Mouse (Mus musculus) intestine, embryonic 16.5 days (tissue): ENCODE measurements at regions not wholly inside any gene's neighbourhood (a gene's known extent, or its start where the extent isn't known, plus 50 kb on each side); places are given as distances from the start of the nearest gene placed in this dataset.
A peak's percentile ranks its signal among the peaks of the same experiment; 100 is the strongest.

Experiments
- ATAC-seq: fragments of 200-750 bp; cut with Nextera tagmentation; 2 replicates; pipeline ENCODE4 v1.8.0; 2017; ENCODE audit warnings: moderate TSS enrichment, moderate library complexity
- H3K27ac ChIP-seq: fragments of 300-500 bp; sonication (generic); 2 replicates; pipeline ENCODE4 v1.5.1; 2014; ENCODE audit warnings: mild to moderate bottlenecking, low read length
- H3K27me3 ChIP-seq: fragments of 300-500 bp; sonication (generic); replicated peaks from 2 replicates; pipeline ENCODE4 v1.6.1; 2014; ENCODE audit warnings: low read length, control low read depth, mixed read lengths; ENCODE audit not compliant: control insufficient read depth, insufficient read depth
- H3K36me3 ChIP-seq: fragments of 300-500 bp; sonication (generic); 2 replicates; pipeline ENCODE4 v1.6.1; 2014; ENCODE audit warnings: low read length, control low read depth; ENCODE audit not compliant: control insufficient read depth, insufficient read depth
- H3K4me1 ChIP-seq: fragments of 300-500 bp; sonication (generic); 2 replicates; pipeline ENCODE4 v1.6.1; 2014; ENCODE audit warnings: low read length, control low read depth, mixed read lengths; ENCODE audit not compliant: control insufficient read depth, insufficient read depth
- H3K4me2 ChIP-seq: fragments of 300-500 bp; sonication (generic); 2 replicates; pipeline ENCODE4 v1.6.1; 2014; ENCODE audit warnings: low read depth, low read length, control low read depth
- H3K4me3 ChIP-seq: fragments of 300-500 bp; sonication (generic); 2 replicates; pipeline ENCODE4 v1.5.1; 2014; ENCODE audit warnings: mild to moderate bottlenecking, low read length
- H3K9ac ChIP-seq: fragments of 300-500 bp; sonication (generic); 2 replicates; pipeline ENCODE4 v1.6.1; 2014; ENCODE audit warnings: low read depth, low read length
- H3K9me3 ChIP-seq: fragments of 300-500 bp; sonication (generic); 2 replicates; pipeline ENCODE4 v1.6.1; 2016; ENCODE audit warnings: low read length, control low read depth; ENCODE audit not compliant: control insufficient read depth
- WGBS: fragments of 180-500 bp; shearing (Covaris S2); extraction: QIAGEN DNeasy Blood & Tissue Kit; methylation state at CpG from one replicate; pipeline ENCODE4 v1.1.7; 2014; 5-methylcytosine and 5-hydroxymethylcytosine counted together

GRCm38 (mm10) chr9:79146004-79146403 lies 530.7 kb downstream of the Cd109 start:
- no peaks in the 10 kb centered on the region for H3K27me3 ChIP-seq
- no peak overlapping the region for H3K4me3 ChIP-seq
- no peak overlapping the region for H3K27ac ChIP-seq
- H3K4me1 ChIP-seq, result no peaks in the 10 kb centered on the region
- H3K9me3 ChIP-seq, result no peaks in the 10 kb centered on the region
- no peak overlapping the region for H3K4me2 ChIP-seq
- 74% methylated on average over 3 of the region's 3 CpGs for WGBS
- no peak overlapping the region for H3K9ac ChIP-seq
- H3K36me3 ChIP-seq, result no peaks in the 10 kb centered on the region
- no peak for ATAC-seq

DNA sequence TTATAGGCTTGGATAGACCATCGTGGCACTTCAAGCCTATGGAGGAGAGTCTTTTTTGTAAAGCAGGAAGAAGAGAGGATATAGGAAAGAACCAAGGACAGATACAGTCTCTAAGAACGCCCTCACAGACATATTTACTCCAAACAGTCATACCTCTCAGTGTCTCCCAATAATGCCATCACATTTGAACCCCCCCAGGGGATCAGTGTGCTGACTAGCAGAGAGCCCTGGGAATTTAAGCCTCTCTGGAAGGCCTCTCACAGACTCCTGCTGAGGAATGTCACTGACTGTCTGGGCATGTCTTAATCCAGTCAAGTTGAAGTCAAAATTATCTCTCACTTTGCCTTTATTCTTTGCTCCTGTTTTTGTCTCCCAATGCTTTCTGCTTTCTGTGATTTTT lies 550.2 kb downstream of the Cd109 start:
- H3K9ac ChIP-seq, result no peak overlapping the region
- 61% methylated on average over 2 of the region's 2 CpGs for WGBS
- H3K36me3 ChIP-seq, result no peaks in the 10 kb centered on the region
- H3K4me1 ChIP-seq, result no peaks in the 10 kb centered on the region
- no peaks in the 10 kb centered on the region for H3K9me3 ChIP-seq
- no peaks in the 10 kb centered on the region for H3K27me3 ChIP-seq
- no peak overlapping the region for H3K4me2 ChIP-seq
- ATAC-seq, result no peak
- H3K4me3 ChIP-seq, result no peak overlapping the region
- no peak overlapping the region for H3K27ac ChIP-seq

DNA sequence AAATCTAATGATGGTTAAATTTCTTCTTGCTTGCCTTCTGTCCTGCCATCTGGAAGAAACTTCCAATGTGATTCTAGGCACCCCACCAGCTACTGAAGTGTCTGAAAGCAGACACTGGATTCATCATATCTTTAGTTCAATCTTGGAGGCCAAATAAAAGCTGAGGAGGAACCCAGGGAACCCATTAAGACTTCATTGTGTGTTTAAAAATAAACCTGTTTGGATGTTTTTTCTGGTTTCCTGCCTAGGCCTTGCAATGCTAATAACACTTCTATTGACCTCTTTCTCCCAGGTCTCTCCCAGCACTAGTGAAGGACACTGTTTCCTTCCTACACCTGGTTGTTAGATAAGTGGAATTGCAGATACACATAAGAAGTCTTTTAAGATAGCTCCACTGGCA lies 545.6 kb downstream of the Col12a1 start:
- H3K4me3 ChIP-seq, result no peak overlapping the region
- H3K27ac ChIP-seq, result no peak overlapping the region
- no peak overlapping the region for H3K4me2 ChIP-seq
- no peaks in the 10 kb centered on the region for H3K4me1 ChIP-seq
- no peak overlapping the region for H3K9ac ChIP-seq
- H3K9me3 ChIP-seq, result no peaks in the 10 kb centered on the region
- no peaks in the 10 kb centered on the region for H3K27me3 ChIP-seq
- H3K36me3 ChIP-seq, result no peaks in the 10 kb centered on the region
- ATAC-seq, result no peak

DNA sequence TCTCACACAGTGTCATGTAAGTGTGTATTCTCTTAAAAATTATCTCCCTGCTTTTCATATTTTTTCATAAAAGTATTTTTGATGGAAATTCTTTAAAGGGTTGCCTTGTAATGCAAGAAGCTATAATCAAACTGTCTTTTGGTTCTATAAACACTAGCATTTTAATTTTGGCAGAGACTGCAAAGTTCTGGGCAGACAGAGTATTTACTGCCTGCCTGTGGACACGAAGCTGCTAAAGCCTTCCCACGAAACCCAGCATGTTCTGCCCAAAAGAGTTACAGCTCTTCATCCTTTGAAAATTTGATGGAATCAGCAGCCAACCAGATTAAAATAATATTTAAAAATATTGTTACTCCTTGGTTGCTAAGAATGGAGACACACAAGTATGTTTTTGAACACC lies 538.7 kb downstream of the Col12a1 start:
- no peaks in the 10 kb centered on the region for H3K9me3 ChIP-seq
- H3K9ac ChIP-seq, result no peak overlapping the region
- H3K27me3 ChIP-seq, result no peaks in the 10 kb centered on the region
- 54% methylated on average over 2 of the region's 2 CpGs for WGBS
- H3K36me3 ChIP-seq, result no peaks in the 10 kb centered on the region
- H3K27ac ChIP-seq, result no peak overlapping the region
- H3K4me2 ChIP-seq, result no peak overlapping the region
- H3K4me1 ChIP-seq, result no peaks in the 10 kb centered on the region
- ATAC-seq, result no peak
- no peak overlapping the region for H3K4me3 ChIP-seq

- WGBS, result 89% methylated on average over 2 of the region's 2 CpGs
- ATAC-seq, result no peak
- H3K4me2 ChIP-seq, result no peak overlapping the region
Measured at GRCm38 (mm10) chr9:79195420-79195819, 523.2 kb downstream of the Col12a1 start.

DNA sequence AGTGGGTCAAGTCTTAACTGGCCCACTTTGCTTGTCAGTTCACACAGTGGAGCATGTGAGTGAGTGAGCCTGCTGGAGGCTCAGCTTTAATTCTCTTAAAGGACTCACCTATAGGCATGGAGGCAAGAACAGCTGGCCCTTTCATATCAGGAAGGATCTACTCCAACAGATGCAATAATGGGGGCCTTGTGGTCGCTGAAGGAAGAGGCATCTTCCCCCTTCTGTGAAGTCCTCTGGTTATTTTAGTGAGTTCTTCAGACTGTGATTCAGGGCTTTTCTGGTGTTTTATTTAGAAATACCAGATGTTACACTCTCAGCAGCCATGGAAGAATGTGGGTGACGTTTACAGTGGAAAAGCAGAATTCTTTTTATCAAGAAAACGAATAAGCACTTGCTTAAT lies 516.9 kb downstream of the Col12a1 start:
- Histone ChIP-seq H3K4me2 (no peak overlapping the region), H3K27me3 (no peaks in the 10 kb centered on the region), H3K36me3 (no peaks in the 10 kb centered on the region), H3K4me1 (no peaks in the 10 kb centered on the region), H3K4me3 (no peak overlapping the region), H3K9ac (no peak overlapping the region), H3K27ac (no peak overlapping the region), H3K9me3 (no peaks in the 10 kb centered on the region)
- ATAC-seq, result no peak
- 50% methylated on average over 3 of the region's 3 CpGs for WGBS

More at GRCm38 (mm10) chr9:79195420-79195819, 523.2 kb downstream of the Col12a1 start:
- no peak overlapping the region for H3K9ac ChIP-seq
- H3K27me3 ChIP-seq, result no peaks in the 10 kb centered on the region
- no peak overlapping the region for H3K4me3 ChIP-seq
- H3K36me3 ChIP-seq, result no peaks in the 10 kb centered on the region
- no peaks in the 10 kb centered on the region for H3K4me1 ChIP-seq
- H3K9me3 ChIP-seq, result no peaks in the 10 kb centered on the region
- H3K27ac ChIP-seq, result no peak overlapping the region

DNA sequence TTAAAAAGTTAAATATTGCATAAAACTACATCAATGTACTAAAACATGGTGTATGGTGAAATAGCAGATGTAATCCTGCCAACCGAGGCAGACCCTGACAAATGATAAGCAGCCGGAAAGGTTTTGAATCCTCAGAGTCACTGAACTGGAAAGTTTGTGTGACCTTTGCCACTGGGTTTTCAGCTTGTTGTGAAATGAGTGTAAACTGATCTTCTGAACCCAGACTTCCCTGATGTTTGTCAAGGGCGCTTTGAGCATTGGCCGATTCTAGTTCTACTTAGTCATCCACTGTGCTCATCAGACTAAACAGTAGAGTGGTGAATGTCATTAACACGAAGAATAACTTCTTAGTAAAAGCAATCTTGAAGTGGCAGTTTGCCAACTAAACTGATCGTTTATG lies 505.3 kb downstream of the Col12a1 start:
- WGBS, result 41% methylated on average over 6 of the region's 6 CpGs
- Histone ChIP-seq H3K9ac (no peak overlapping the region), H3K27ac (no peak overlapping the region), H3K9me3 (no peaks in the 10 kb centered on the region), H3K36me3 (no peaks in the 10 kb centered on the region), H3K4me3 (no peak overlapping the region), H3K27me3 (no peaks in the 10 kb centered on the region), H3K4me1 (no peaks in the 10 kb centered on the region), H3K4me2 (no peak overlapping the region)
- peak; percentile 36; the same call in 1 of the 2 replicates for ATAC-seq

DNA sequence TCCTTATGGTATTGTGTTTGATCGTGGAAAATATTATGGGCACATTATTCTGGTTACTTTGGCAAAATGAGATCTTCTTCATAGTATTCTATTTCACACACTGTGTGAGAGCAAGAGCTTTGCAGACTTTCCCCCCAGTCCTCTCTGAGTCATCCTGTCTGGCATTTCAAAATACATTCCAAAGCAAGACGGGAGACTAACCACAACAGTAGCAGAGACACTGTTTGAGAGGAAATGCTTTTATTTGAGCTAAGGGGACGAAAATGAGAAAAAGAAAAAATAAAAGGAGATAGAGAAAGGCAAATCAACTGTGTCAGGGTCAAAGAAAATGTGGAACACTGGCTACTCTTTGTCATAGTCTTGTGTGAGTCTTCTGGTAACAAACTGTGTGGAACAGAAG lies 502.6 kb downstream of the Col12a1 start:
- Histone ChIP-seq H3K27me3 (no peaks in the 10 kb centered on the region), H3K4me3 (no peak overlapping the region), H3K9ac (no peak overlapping the region), H3K4me1 (no peaks in the 10 kb centered on the region), H3K4me2 (no peak overlapping the region), H3K9me3 (no peaks in the 10 kb centered on the region), H3K27ac (no peak overlapping the region), H3K36me3 (no peaks in the 10 kb centered on the region)
- 39% methylated on average over 3 of the region's 3 CpGs for WGBS
- ATAC-seq, result no peak

DNA sequence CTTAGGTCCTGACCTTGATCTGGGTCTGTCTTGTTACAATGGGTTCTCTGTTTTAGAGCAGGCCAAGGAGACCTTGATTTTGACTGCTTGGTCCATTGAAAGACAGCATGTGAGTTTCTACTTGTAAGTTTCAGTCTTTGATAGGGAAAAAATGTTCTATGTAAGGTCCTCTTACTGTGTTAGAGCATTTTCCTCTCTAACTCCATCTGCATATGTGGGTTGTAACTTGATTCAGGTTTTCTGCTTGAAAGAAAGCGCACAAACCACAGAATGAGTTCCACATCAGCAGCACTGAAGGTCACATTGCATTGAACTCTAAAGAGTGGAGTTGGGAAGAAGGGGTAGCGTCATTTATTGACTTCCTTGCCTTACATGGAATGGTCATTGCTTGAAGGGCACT lies 502.2 kb downstream of the Col12a1 start:
- Histone ChIP-seq H3K9ac (no peak overlapping the region), H3K4me1 (no peaks in the 10 kb centered on the region), H3K36me3 (no peaks in the 10 kb centered on the region), H3K4me2 (no peak overlapping the region), H3K9me3 (no peaks in the 10 kb centered on the region), H3K27me3 (no peaks in the 10 kb centered on the region), H3K4me3 (no peak overlapping the region), H3K27ac (no peak overlapping the region)
- WGBS, result 95% methylated on average over 2 of the region's 2 CpGs
- ATAC-seq, result no peak

- WGBS, result 74% methylated on average over 3 of the region's 3 CpGs
- no peak for ATAC-seq
- Histone ChIP-seq H3K9ac (no peak overlapping the region), H3K27ac (no peak overlapping the region), H3K9me3 (no peaks in the 10 kb centered on the region), H3K27me3 (no peaks in the 10 kb centered on the region), H3K36me3 (no peaks in the 10 kb centered on the region), H3K4me1 (no peaks in the 10 kb centered on the region), H3K4me2 (no peak overlapping the region), H3K4me3 (no peak overlapping the region)
Measured at GRCm38 (mm10) chr9:79233081-79233480, 485.6 kb downstream of the Col12a1 start.
